Mouse (Mus musculus): ENCODE data around the gene Haao.

Gene Haao

DNA sequence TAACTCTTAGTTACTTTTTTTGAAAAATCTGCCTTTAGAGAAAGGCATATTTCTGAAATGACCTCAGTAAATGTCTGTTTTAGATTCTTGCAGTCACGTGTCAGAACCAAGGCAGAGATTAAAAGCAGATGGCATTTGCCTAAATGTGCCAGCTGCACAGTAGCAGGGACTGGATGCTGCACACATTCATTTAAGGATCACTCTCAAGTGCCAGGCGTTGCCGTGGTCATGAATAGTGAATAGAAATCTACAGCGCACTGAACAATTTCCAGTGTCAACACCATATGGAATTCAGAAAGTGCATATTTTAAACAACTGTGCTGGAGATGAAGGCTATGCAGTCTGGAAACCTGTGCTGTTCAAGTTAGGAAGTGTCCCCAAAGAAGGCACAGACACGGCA lies 65.0 kb downstream of the Haao start:
- no peak for DNase-seq (ENCODE audit: low spot score)
